Mouse (Mus musculus) forebrain, embryonic 16.5 days (tissue): ENCODE measurements around the gene Rtn4rl1. TPM values are rescaled to one million over a fixed set of nuclear protein-coding genes. Genes with fewer than 3 reads are reported as not detected.

Experiments used
- ATAC-seq: fragments of 200-750 bp; cut with Nextera tagmentation; 2 replicates; pipeline ENCODE4 v1.8.0; 2017; ENCODE audit warnings: mild to moderate bottlenecking, moderate library complexity
- H3K27ac ChIP-seq: fragments of 300-500 bp; sonication (generic); 2 replicates; pipeline ENCODE4 v1.5.1; 2014; ENCODE audit warnings: low read length, control low read depth
- H3K27me3 ChIP-seq: fragments of 300-500 bp; sonication (generic); replicated peaks from 2 replicates; pipeline ENCODE4 v1.6.1; 2014; ENCODE audit warnings: low read length; ENCODE audit not compliant: control insufficient read depth, insufficient read depth
- H3K36me3 ChIP-seq: fragments of 300-500 bp; sonication (generic); 2 replicates; pipeline ENCODE4 v1.6.1; 2014; ENCODE audit not compliant: control insufficient read depth, insufficient read depth
- H3K4me1 ChIP-seq: fragments of 300-500 bp; sonication (generic); replicated peaks from 2 replicates; pipeline ENCODE4 v1.6.1; 2014; ENCODE audit warnings: low read length; ENCODE audit not compliant: control insufficient read depth, insufficient read depth
- H3K4me2 ChIP-seq: fragments of 300-500 bp; sonication (generic); 2 replicates; pipeline ENCODE4 v1.6.1; 2014; ENCODE audit warnings: mild to moderate bottlenecking, low read length, control low read depth
- H3K4me3 ChIP-seq: fragments of 300-500 bp; sonication (generic); replicated peaks from 2 replicates; pipeline ENCODE4 v1.5.1; 2014; ENCODE audit warnings: mild to moderate bottlenecking, low read length, control low read depth
- H3K9ac ChIP-seq: fragments of 300-500 bp; sonication (generic); replicated peaks from 2 replicates; pipeline ENCODE4 v1.6.1; 2014; ENCODE audit warnings: low read depth, low read length, control low read depth
- H3K9me3 ChIP-seq: fragments of 300-500 bp; sonication (generic); 2 replicates; pipeline ENCODE4 v1.6.1; 2016; ENCODE audit warnings: low read length; ENCODE audit not compliant: control insufficient read depth
- WGBS: fragments of 180-500 bp; shearing (Covaris S2); extraction: QIAGEN DNeasy Blood & Tissue Kit; methylation state at CpG from one replicate; pipeline ENCODE4 v1.1.7; 2014; 5-methylcytosine and 5-hydroxymethylcytosine counted together
- polyA plus RNA-seq: library from polyadenylated mRNA; unstranded; fragments of >200 nt; fragmentation: Nextera tagmentation; extraction: Ambion mirVana; gene quantifications from 2 replicates; pipeline ENCODE4 v1.2.1, GENCODE M21; 2015

Gene Rtn4rl1
- polyA plus RNA-seq, 1 experiment from 2014 or later: 6.3 TPM

DNA sequence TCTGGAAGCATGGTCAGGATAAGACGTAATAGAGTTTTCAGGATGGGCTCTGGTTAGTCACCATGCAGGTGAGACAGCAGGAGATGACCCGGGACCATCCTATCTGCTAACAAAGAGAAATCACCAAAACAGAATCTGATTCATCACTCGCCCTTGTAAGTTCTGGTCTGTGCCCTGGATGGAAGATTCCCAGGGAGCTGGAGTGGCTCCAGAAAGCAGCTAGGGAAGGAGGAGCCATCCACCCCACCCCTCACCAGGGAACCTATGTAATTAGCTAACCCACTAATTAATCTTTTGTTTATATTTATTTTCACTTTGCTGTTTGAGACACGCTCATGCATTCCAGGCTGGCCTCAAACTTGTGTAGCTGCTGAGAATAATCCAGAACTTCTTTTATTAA lies 38.9 kb downstream of the Rtn4rl1 start:
- WGBS: 57% methylated on average over 4 of the region's 4 CpGs
- Histone ChIP-seq H3K27me3 (no peaks in the 10 kb centered on the region), H3K9ac (no peak overlapping the region), H3K4me3 (no peak overlapping the region), H3K9me3 (no peaks in the 10 kb centered on the region), H3K36me3 (no peaks in the 10 kb centered on the region), H3K27ac (no peak overlapping the region), H3K4me2 (no peak overlapping the region), H3K4me1 (0 out of 2 replicates have a peak, but pooled peaks cover 2% of the 10 kb centered on the region)
- no peak for ATAC-seq

- H3K4me3 ChIP-seq: peak overlapping the region; percentile 2; the same call in 1 of the 2 replicates
- 12% methylated on average over 16 of the region's 16 CpGs for WGBS
These were observed 41.2 kb downstream of the Rtn4rl1 start for GRCm38 (mm10) chr11:75234745-75235144.

GRCm38 (mm10) chr11:75240158-75240934 lies 46.8 kb downstream of the Rtn4rl1 start:
- ATAC-seq: no peak
- no peaks in the 10 kb centered on the region; the same call in 1 of the 2 replicates for H3K4me1 ChIP-seq
- H3K9me3 ChIP-seq: no peaks in the 10 kb centered on the region
- H3K36me3 ChIP-seq: no peaks in the 10 kb centered on the region
- no peak overlapping the region for H3K9ac ChIP-seq
- WGBS: 77% methylated on average over 13 of the region's 13 CpGs
- H3K27me3 ChIP-seq: no peaks in the 10 kb centered on the region
- no peak overlapping the region for H3K4me3 ChIP-seq
- no peak overlapping the region for H3K4me2 ChIP-seq
- H3K27ac ChIP-seq: no peak overlapping the region

More at GRCm38 (mm10) chr11:75234745-75235144, 41.2 kb downstream of the Rtn4rl1 start:
- Histone ChIP-seq H3K9me3 (no peaks in the 10 kb centered on the region), H3K27ac (no peak overlapping the region), H3K4me2 (peak overlapping the region; percentile 2; the same call in 1 of the 2 replicates), H3K36me3 (no peaks in the 10 kb centered on the region), H3K9ac (no peak overlapping the region), H3K4me1 (0 out of 2 replicates have a peak, but pooled peaks cover 2% of the 10 kb centered on the region), H3K27me3 (no peaks in the 10 kb centered on the region)
- peak; percentile 52; the same call in 1 of the 2 replicates for ATAC-seq

GRCm38 (mm10) chr11:75242710-75243255 lies 49.2 kb downstream of the Rtn4rl1 start:
- no peak overlapping the region for H3K4me2 ChIP-seq
- 78% methylated on average over 9 of the region's 9 CpGs for WGBS

DNA sequence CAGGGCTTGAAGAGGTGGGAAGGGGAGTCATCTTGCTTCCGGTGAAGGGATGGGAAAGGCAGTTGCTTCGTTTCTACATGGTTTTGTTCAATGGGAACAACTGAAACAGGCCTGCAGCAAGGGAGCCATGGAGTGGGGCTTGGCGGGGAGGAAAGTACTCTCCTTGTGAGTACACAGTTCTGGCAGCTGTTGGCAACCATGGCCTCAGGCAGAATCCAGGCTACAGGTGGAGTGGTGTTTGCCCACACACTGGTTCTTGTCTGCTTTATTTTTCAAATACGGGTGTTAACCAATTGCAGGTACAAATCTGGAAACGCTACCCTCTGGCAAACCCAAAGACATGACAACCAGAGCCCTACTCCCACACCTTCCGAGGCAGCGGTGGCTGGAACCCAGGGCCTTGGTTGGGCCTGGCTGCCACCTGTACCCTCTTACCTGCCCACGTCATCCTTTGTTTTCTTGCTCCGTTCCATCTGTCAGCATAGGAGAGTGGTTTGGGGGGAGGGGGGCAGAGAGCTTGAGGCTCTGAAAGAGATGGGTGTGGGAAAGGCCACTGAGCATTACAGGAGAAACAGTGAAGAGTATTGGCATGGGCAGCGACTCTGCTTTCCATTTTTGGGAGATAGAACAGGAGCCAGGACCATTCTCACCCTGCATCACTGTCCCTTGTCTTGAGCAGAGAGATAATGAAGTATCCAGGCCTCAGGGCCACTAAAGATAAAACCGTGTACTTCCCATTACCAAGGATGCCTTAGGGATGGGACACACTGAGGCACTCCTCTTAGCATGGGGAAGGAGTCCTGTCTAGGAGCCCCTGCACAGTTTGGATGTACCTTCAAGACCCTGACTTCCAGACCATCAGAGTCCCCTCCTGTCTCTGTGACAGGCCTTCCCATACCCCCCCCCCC lies 51.0 kb downstream of the Rtn4rl1 start:
- Histone ChIP-seq H3K36me3 (no peaks in the 10 kb centered on the region), H3K9ac (no peak overlapping the region), H3K9me3 (no peaks in the 10 kb centered on the region), H3K4me3 (no peak overlapping the region), H3K4me1 (peaks cover 3% of the 10 kb centered on the region; the same call in 1 of the 2 replicates), H3K4me2 (no peak overlapping the region), H3K27me3 (no peaks in the 10 kb centered on the region), H3K27ac (no peak overlapping the region)
- WGBS: 84% methylated on average over 11 of the region's 11 CpGs
- no peak for ATAC-seq

More at GRCm38 (mm10) chr11:75242710-75243255, 49.2 kb downstream of the Rtn4rl1 start:
- H3K4me1 ChIP-seq: peaks cover 3% of the 10 kb centered on the region; the same call in 1 of the 2 replicates
- no peak overlapping the region for H3K4me3 ChIP-seq
- ATAC-seq: no peak
- H3K36me3 ChIP-seq: no peaks in the 10 kb centered on the region
- no peaks in the 10 kb centered on the region for H3K27me3 ChIP-seq
- no peaks in the 10 kb centered on the region for H3K9me3 ChIP-seq
- H3K27ac ChIP-seq: no peak overlapping the region
- no peak overlapping the region for H3K9ac ChIP-seq

- peaks cover 3% of the 10 kb centered on the region; the same call in 1 of the 2 replicates for H3K4me1 ChIP-seq
- no peak for ATAC-seq
- no peak overlapping the region for H3K4me3 ChIP-seq
- H3K4me2 ChIP-seq: no peak overlapping the region
- no peak overlapping the region for H3K9ac ChIP-seq
- H3K27me3 ChIP-seq: no peaks in the 10 kb centered on the region
- no peaks in the 10 kb centered on the region for H3K9me3 ChIP-seq
- no peak overlapping the region for H3K27ac ChIP-seq
- WGBS: 32% methylated on average over 16 of the region's 16 CpGs
- no peaks in the 10 kb centered on the region for H3K36me3 ChIP-seq
These were observed 52.1 kb downstream of the Rtn4rl1 start for GRCm38 (mm10) chr11:75245372-75246330.

GRCm38 (mm10) chr11:75246589-75246988 lies 53.0 kb downstream of the Rtn4rl1 start:
- Histone ChIP-seq H3K27me3 (no peaks in the 10 kb centered on the region), H3K27ac (no peak overlapping the region), H3K4me2 (no peak overlapping the region), H3K9ac (no peak overlapping the region), H3K4me3 (no peak overlapping the region), H3K9me3 (no peaks in the 10 kb centered on the region), H3K36me3 (no peaks in the 10 kb centered on the region), H3K4me1 (peaks cover 3% of the 10 kb centered on the region; the same call in 1 of the 2 replicates)
- 88% methylated on average over 8 of the region's 8 CpGs for WGBS
- no peak for ATAC-seq

GRCm38 (mm10) chr11:75247137-75247730 lies 53.7 kb downstream of the Rtn4rl1 start:
- no peak overlapping the region for H3K4me3 ChIP-seq
- no peak overlapping the region for H3K9ac ChIP-seq
- no peak overlapping the region for H3K4me2 ChIP-seq
- H3K27me3 ChIP-seq: no peaks in the 10 kb centered on the region
- no peaks in the 10 kb centered on the region for H3K9me3 ChIP-seq
- ATAC-seq: no peak
- WGBS: 92% methylated on average over 10 of the region's 10 CpGs
- H3K36me3 ChIP-seq: no peaks in the 10 kb centered on the region
- H3K27ac ChIP-seq: no peak overlapping the region
- peaks cover 3% of the 10 kb centered on the region; the same call in 1 of the 2 replicates for H3K4me1 ChIP-seq
